Mouse (Mus musculus) subcutaneous adipose tissue, adult 2 months (tissue): ENCODE data around the gene Nol4l. TPM values are rescaled to one million over a fixed set of nuclear protein-coding genes. Genes with fewer than 3 reads are reported as not detected.

Experiments used
- polyA plus RNA-seq: library from polyadenylated mRNA; depleted of rRNA; stranded (reverse); fragments of >200 nt; gene quantifications from 2 replicates; pipeline ENCODE4 v1.2.3, GENCODE M21; 2012; ENCODE audit warnings: low replicate concordance; rRNA removed

Gene Nol4l
- polyA plus RNA-seq = 6.7 and 11.1 TPM in 2 replicates

DNA sequence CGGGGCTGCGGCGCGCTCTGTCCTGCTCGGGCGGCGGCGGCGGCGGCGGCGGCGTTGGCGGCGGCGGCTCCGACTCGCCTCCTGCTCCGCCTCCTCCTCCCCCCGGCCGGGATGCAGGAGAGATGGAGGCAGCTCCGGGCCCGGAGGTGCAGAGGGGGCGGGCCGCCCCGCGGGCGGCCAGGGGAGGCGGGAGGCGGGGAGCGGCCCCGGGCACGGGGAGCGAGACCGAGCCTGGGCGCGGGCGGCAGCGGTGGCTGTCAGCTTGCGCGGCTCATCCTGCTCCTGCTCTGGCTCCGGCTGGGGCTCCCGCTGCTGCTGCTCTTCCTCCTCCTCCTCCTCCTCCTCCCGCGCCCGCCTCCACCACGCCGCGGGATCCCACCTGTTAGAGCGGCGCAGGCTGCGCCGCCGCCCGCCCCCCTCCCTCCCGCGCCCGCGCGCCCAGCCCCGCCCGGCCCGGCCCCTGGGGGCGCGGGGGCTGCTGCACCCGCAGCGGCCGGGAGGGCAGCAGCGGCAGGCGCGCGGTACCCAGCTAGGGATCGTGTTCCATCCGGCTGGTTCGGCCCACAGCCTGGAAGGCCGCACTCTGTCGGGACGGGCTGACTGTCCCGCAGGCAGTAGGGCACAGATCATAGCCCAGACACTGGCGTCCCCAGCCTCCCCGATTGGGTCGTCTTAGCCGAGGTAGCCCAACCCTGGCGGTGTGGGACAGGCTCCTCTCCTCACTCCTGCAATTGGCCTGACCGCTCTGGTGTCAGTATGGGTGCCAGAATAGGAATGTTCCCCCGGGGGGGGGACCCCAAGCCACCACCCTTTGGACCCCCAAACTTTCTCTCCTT, at the start of gene Nol4l:
TSS of gene Nol4l (minus strand) at position 41 of the 836 bp plus-strand sequence.

DNA sequence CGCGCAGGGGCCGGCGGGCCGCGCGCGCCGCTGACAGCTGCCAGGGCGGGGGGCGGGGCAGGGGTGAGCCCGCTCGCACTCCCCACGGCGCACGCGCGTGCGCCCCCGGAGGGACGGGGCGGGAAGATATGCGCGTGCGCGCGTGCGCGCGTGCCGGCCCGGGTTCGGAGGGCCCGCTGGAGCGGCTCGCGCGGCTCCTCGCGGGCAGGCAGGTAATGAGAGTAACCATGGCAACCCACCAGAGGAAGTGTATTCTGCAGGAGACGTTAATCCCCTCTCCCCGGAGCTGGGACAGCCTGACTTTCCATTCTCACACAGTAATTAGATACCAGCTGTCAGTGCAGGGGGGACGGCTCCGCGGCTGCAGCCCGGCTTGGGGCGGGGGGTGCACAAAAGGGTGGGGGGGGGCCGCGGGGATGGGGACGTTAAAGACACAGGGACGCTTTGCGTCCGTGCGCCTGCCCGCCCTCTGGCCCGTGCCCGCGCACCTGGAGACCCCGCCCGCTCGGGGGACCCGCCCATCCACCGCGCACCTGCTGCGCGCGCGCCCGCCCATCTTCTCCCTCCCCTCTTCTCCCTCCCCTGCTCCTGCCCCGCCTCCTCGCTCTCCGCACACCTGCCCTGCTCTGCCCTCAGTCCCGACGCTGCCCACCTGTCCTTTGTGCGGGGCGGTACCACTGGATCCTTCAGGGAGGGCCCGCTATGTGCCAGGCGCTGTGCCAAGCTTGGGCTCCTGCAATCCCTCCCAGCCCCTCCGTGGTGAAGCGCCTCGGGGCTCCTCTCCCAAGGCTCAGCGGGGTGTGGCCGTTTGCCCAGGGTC, 37.0 kb downstream of the Nol4l start, which contains the start of gene 4930404H24Rik:
TSS of gene 4930404H24Rik (plus strand) at position 218 of the 820 bp plus-strand sequence.

Other genes starting within 250 kb of the Nol4l start
- 12.2 and 12.5 TPM in 2 replicates for gene Kif3b, start 238.6 kb downstream of the Nol4l start, polyA plus RNA-seq
- gene Asxl1, start 184.1 kb downstream of the Nol4l start, polyA plus RNA-seq = 11.1 and 19.4 TPM in 2 replicates
- gene 4930404H24Rik, start 37.2 kb downstream of the Nol4l start, polyA plus RNA-seq = not detected in 2 replicates
- 21.0 and 23.6 TPM in 2 replicates for gene Commd7, start 102.8 kb upstream of the Nol4l start, polyA plus RNA-seq
- gene Dnmt3b, start 119.5 kb upstream of the Nol4l start, polyA plus RNA-seq = 1.8 and 5.2 TPM in 2 replicates
- gene Dnmt3c, start 166.7 kb upstream of the Nol4l start, polyA plus RNA-seq = not detected in 2 replicates
- gene Mapre1, start 211.3 kb upstream of the Nol4l start, polyA plus RNA-seq = 13.2 and 16.4 TPM in 2 replicates
- 1.1 and 2.4 TPM in 2 replicates for gene Efcab8, start 250.0 kb upstream of the Nol4l start, polyA plus RNA-seq